Mouse (Mus musculus): ENCODE results near the gene Gm20696. TPM values are rescaled to one million over a fixed set of nuclear protein-coding genes. Genes with fewer than 3 reads are reported as not detected.
A peak's percentile ranks its signal among the peaks of the same experiment; 100 is the strongest.

Gene Gm20696
- polyA plus RNA-seq, 1 experiment: not detected

- H3K4me1 ChIP-seq (ENCODE audit: control insufficient read depth, insufficient read depth, insufficient read length, low read length): peaks cover 5% of the 10 kb centered on the region; the same call in 1 of the 2 replicates
- no peak overlapping the region for H3K4me3 ChIP-seq (ENCODE audit: insufficient read depth, low read depth, low read length)
- no peak overlapping the region for H3K27ac ChIP-seq (replicated peaks; ENCODE audit: low read depth, low read length)
Measured at GRCm38 (mm10) chr6:99646344-99646743, 20.3 kb downstream of the Gm20696 start.

DNA sequence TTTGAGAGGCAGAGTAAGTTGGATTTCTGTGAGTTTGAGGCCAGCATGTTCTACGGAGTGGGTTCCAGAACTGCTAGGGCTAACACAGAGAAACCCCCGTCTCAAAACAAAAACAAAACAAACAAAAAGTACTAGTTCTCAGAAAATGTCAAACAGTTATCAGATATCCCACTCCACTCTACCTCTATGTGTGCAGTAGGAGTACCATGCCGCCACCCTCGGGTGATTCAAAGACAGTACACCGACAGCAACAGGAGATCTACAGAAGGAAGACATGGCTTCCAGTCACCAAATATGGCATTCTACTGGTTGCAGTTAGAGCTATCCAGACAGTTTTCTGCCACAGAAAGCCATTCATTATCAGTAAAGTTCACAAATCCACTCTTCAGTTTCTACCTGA is 21.7 kb downstream of the Gm20696 start:
- H3K4me3 ChIP-seq (ENCODE audit: insufficient read depth, low read depth, low read length): no peak overlapping the region
- no peak overlapping the region for H3K27ac ChIP-seq (replicated peaks; ENCODE audit: low read depth, low read length)
- peaks cover 5% of the 10 kb centered on the region; the same call in 1 of the 2 replicates for H3K4me1 ChIP-seq (ENCODE audit: control insufficient read depth, insufficient read depth, insufficient read length, low read length)

- H3K4me1 ChIP-seq (ENCODE audit: control insufficient read depth, insufficient read depth, insufficient read length, low read length): peaks cover 5% of the 10 kb centered on the region; the same call in 1 of the 2 replicates
- peak overlapping the region; percentile 84 for H3K27ac ChIP-seq (replicated peaks; ENCODE audit: low read depth, low read length)
- H3K4me3 ChIP-seq (ENCODE audit: insufficient read depth, low read depth, low read length): no peak overlapping the region
Measured at GRCm38 (mm10) chr6:99644386-99644785, 22.2 kb downstream of the Gm20696 start.

DNA sequence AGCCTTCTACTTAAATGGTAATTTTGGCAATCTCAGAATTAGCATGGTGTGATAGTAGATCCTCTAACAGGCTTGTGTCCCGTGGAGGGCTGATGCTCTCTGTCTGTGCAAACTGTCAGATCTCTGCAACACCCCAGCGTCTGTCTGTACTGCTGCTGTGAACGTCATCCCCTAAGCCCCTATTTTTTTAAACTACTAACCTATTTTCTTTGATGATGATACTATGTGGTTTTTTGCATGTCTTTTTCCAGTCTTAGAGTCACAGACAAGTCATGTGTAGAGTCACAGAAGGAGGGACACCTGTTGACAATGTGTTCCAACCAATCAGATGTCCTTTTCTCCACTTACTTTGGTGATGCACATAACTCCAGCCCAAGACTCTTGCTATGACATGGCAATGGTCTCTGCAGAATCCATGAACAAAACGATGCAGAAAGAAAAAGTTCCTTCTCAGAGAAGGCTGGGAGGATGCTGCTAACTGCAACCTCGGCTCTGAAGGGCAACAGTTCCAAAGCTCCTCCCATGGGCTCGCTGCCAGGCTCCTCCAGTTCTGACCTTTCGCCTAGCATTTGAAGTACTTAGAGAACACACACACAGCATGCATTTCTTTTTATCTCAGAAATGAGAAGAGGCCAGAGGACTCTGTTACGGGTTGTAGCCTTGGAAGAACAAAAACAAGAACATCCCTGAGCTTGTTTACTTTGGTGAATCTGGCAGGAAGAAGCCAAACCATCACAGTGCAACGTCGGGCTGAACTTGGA is 23.0 kb downstream of the Gm20696 start:
- peak overlapping the region; percentile 84 for H3K27ac ChIP-seq (replicated peaks; ENCODE audit: low read depth, low read length)
- H3K4me3 ChIP-seq (ENCODE audit: insufficient read depth, low read depth, low read length): no peak overlapping the region

GRCm38 (mm10) chr6:99637456-99637855 is 29.1 kb downstream of the Gm20696 start:
- Histone ChIP-seq H3K27ac (replicated peaks; ENCODE audit: low read depth, low read length) (no peak overlapping the region), H3K4me3 (ENCODE audit: insufficient read depth, low read depth, low read length) (no peak overlapping the region)

More for the DNA sequence above, 23.0 kb downstream of the Gm20696 start:
- peaks cover 5% of the 10 kb centered on the region; the same call in 1 of the 2 replicates for H3K4me1 ChIP-seq (ENCODE audit: control insufficient read depth, insufficient read depth, insufficient read length, low read length)

GRCm38 (mm10) chr6:99636801-99637200 is 29.8 kb downstream of the Gm20696 start:
- H3K27ac ChIP-seq (replicated peaks; ENCODE audit: low read depth, low read length): no peak overlapping the region
- H3K4me1 ChIP-seq (ENCODE audit: control insufficient read depth, insufficient read depth, insufficient read length, low read length): no peaks in the 10 kb centered on the region; the same call in 1 of the 2 replicates
- no peak overlapping the region for H3K4me3 ChIP-seq (ENCODE audit: insufficient read depth, low read depth, low read length)

More at GRCm38 (mm10) chr6:99637456-99637855, 29.1 kb downstream of the Gm20696 start:
- H3K4me1 ChIP-seq (ENCODE audit: control insufficient read depth, insufficient read depth, insufficient read length, low read length): no peaks in the 10 kb centered on the region

GRCm38 (mm10) chr6:99636121-99636520 is 30.5 kb downstream of the Gm20696 start:
- H3K27ac ChIP-seq (replicated peaks; ENCODE audit: low read depth, low read length): no peak overlapping the region
- H3K4me3 ChIP-seq (ENCODE audit: insufficient read depth, low read depth, low read length): no peak overlapping the region
- H3K4me1 ChIP-seq (ENCODE audit: control insufficient read depth, insufficient read depth, insufficient read length, low read length): no peaks in the 10 kb centered on the region; the same call in 1 of the 2 replicates

DNA sequence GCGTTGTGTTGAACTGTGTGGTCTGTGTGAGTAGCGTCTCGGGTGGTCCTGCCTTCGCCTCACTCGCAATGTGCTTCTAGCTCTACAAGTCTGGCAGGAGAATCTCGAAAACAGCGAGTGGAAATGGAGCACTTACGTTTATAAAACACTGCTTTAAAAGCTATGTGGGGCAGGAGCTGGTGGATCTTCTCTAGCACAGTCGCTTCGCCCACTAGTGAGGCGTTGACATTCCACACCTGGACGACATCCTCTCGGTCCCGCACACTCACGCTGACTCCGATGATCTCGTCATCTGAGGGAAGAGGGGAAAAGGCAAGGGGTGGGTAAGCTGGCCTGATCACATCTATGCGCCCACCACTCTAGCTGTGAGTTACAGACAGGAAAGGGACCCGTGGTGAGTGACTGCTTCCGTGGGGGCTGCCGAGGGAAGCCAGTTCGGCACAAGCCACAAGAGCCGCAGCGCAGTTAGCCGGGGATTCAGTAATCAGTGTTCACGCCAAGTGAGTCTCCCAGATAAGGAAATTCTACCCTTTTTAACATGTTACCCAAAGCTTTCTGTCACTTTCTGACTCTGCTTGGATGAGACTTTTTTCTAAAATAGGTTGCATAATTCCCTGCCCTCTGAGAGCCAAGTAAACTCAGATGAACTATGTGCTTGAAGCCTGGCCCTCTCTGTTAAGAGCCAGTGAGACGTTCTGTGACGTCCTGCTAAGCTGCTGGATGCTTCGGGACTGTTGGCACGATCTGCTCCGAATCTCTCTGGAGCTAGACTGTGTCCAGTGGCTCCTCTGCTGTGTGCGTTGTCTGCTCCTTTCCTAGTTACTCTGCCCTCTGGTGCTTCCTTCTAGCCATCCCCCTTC is 34.2 kb downstream of the Gm20696 start:
- H3K27ac ChIP-seq (replicated peaks; ENCODE audit: low read depth, low read length): no peak overlapping the region
- H3K4me3 ChIP-seq (ENCODE audit: insufficient read depth, low read depth, low read length): no peak overlapping the region
- H3K4me1 ChIP-seq (ENCODE audit: control insufficient read depth, insufficient read depth, insufficient read length, low read length): no peaks in the 10 kb centered on the region; the same call in 1 of the 2 replicates

GRCm38 (mm10) chr6:99631637-99632036 is 35.0 kb downstream of the Gm20696 start:
- no peak overlapping the region for H3K27ac ChIP-seq (replicated peaks; ENCODE audit: low read depth, low read length)
- H3K4me1 ChIP-seq (ENCODE audit: control insufficient read depth, insufficient read depth, insufficient read length, low read length): no peaks in the 10 kb centered on the region; the same call in 1 of the 2 replicates
- H3K4me3 ChIP-seq (ENCODE audit: insufficient read depth, low read depth, low read length): no peak overlapping the region

- no peak overlapping the region for H3K4me3 ChIP-seq (ENCODE audit: insufficient read depth, low read depth, low read length)
- H3K27ac ChIP-seq (replicated peaks; ENCODE audit: low read depth, low read length): no peak overlapping the region
- no peaks in the 10 kb centered on the region; the same call in 1 of the 2 replicates for H3K4me1 ChIP-seq (ENCODE audit: control insufficient read depth, insufficient read depth, insufficient read length, low read length)
Measured at GRCm38 (mm10) chr6:99629726-99630458, 36.7 kb downstream of the Gm20696 start.

DNA sequence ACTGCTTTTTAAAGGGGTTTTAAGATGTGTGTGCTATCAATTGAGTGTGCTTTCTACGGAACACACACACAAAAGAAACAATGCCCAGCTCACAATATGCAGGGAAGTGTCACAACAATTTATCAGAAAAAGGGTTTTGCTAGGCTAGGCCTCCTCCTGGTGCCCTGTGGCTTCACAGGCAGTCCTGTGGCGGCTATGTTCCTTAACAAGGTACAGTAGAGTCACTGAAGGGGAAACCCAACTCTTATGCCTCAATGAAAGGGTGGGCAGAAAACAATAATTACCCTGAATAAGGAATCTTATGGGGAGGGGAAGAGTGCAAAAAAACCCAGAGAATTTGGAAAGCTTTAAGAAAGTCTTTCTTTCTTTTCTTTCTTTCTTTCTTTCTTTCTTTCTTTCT is 40.2 kb downstream of the Gm20696 start:
- Histone ChIP-seq H3K4me3 (ENCODE audit: insufficient read depth, low read depth, low read length) (no peak overlapping the region), H3K4me1 (ENCODE audit: control insufficient read depth, insufficient read depth, insufficient read length, low read length) (no peaks in the 10 kb centered on the region; the same call in 1 of the 2 replicates), H3K27ac (replicated peaks; ENCODE audit: low read depth, low read length) (no peak overlapping the region)

DNA sequence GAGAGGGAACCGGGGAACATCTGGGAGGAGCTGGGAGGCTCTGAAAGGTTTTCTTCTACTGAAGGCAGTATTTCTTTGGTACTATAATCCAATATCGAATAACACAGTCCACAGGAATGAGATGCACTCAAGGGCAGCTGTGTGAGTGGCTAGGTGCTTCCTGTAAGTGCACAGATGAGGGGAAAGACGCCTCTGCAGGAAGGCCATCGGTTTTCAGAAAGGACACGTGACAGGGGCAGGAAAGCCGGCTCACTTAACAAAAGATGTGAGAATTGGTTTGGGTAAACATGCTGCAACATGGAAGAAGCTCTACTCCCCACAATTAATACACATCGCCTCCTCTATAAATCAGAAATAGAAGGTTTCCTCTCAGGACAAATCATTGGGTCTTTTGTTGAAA is 40.8 kb downstream of the Gm20696 start:
- Histone ChIP-seq H3K4me1 (ENCODE audit: control insufficient read depth, insufficient read depth, insufficient read length, low read length) (no peaks in the 10 kb centered on the region; the same call in 1 of the 2 replicates), H3K27ac (replicated peaks; ENCODE audit: low read depth, low read length) (no peak overlapping the region), H3K4me3 (ENCODE audit: insufficient read depth, low read depth, low read length) (no peak overlapping the region)

- Histone ChIP-seq H3K27ac (replicated peaks; ENCODE audit: low read depth, low read length) (no peak overlapping the region), H3K4me3 (ENCODE audit: insufficient read depth, low read depth, low read length) (no peak overlapping the region), H3K4me1 (ENCODE audit: control insufficient read depth, insufficient read depth, insufficient read length, low read length) (no peaks in the 10 kb centered on the region; the same call in 1 of the 2 replicates)
Measured at GRCm38 (mm10) chr6:99625306-99625705, 41.3 kb downstream of the Gm20696 start.

DNA sequence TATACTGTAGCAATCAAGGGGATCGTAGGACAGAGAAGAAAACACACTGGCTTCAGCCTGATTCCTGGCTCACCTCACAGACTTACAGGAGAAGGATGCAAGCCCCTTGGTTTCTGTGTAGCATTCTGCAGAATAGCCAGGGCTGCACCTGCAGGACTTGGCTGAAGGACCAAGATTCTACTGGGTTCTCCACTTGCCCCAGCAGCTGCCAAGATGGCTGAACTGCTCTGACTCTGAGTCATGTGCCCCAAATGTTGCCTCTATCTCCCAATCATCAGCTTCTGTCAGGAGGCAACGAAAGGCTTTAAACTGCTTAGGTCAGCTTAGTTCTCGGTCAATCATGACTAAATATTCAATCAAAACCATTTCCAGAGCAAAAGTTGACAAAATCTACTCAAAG is 42.1 kb downstream of the Gm20696 start:
- Histone ChIP-seq H3K4me3 (ENCODE audit: insufficient read depth, low read depth, low read length) (no peak overlapping the region), H3K27ac (replicated peaks; ENCODE audit: low read depth, low read length) (no peak overlapping the region), H3K4me1 (ENCODE audit: control insufficient read depth, insufficient read depth, insufficient read length, low read length) (no peaks in the 10 kb centered on the region; the same call in 1 of the 2 replicates)

GRCm38 (mm10) chr6:99623641-99624040 is 43.0 kb downstream of the Gm20696 start:
- Histone ChIP-seq H3K4me1 (ENCODE audit: control insufficient read depth, insufficient read depth, insufficient read length, low read length) (no peaks in the 10 kb centered on the region; the same call in 1 of the 2 replicates), H3K4me3 (ENCODE audit: insufficient read depth, low read depth, low read length) (no peak overlapping the region), H3K27ac (replicated peaks; ENCODE audit: low read depth, low read length) (no peak overlapping the region)

Data from brown adipose tissue, adult 24 weeks (tissue).